ENCODE assay signal across 10 mouse cellular contexts in the genomic region with DNA sequence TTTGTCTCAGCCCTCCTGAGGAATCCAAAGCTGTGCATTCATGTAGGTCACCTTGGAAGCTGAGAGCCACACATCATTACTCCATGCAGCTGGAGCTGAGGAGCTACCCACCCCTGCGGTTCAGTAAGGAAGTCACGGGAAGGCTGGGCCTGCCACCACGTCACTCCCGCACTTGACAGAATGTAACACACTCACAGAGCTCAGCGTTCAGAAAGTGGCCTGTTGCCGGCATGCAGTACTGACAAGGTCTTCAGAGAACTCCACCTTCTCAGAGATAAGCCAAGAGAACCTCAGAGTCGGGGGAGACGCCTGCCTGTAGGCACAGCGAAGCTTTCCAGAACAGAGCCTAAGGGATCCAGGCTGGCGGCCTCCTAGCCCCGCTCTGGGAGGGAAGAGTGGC. TPM values are rescaled to one million over a fixed set of nuclear protein-coding genes. Genes with fewer than 3 reads are reported as not detected.
DNase-seq lines count a peak whose midpoint lies in the region; ATAC-seq lines count a peak whose summit lies in the region.
"Had no signal": no experiment of that assay in that cellular context is flagged by ENCODE, and none has a peak within 500 bp of the region (broad histone marks: within the 10 kb centered on the region; RNA-seq: fewer than 3 reads in every experiment).

No protein-coding gene starts in this region.

- H3K4me2 ChIP-seq in hindbrain, embryonic 14.5 days (replicated peaks), result no peak overlapping the region
- no peak overlapping the region for H3K4me2 ChIP-seq in hindbrain, embryonic 11.5 days (replicated peaks; ENCODE audit: low read depth, low read length)
- peak overlapping the region; percentile 58 for H3K4me2 ChIP-seq in liver, embryonic 16.5 days (ENCODE audit: low read depth, low read length)

- H3K4me3 ChIP-seq in hindbrain, embryonic 14.5 days (replicated peaks; ENCODE audit: low read length), result no peak overlapping the region
- H3K4me3 ChIP-seq in hindbrain, embryonic 11.5 days (ENCODE audit: low read depth, low read length), result no peak overlapping the region
- H3K4me3 ChIP-seq in liver, embryonic 16.5 days (ENCODE audit: low read depth, low read length), result peak overlapping the region; percentile 20

- no peaks in the 10 kb centered on the region for H3K27me3 ChIP-seq in hindbrain, embryonic 14.5 days (ENCODE audit: control insufficient read depth, insufficient read depth, low read length)
- no peaks in the 10 kb centered on the region for H3K27me3 ChIP-seq in hindbrain, embryonic 11.5 days (ENCODE audit: control insufficient read depth, insufficient read depth, low read length)
- no peaks in the 10 kb centered on the region for H3K27me3 ChIP-seq in liver, embryonic 16.5 days (ENCODE audit: control insufficient read depth, insufficient read depth, low read depth, low read length)

- 0 out of 2 replicates have a peak overlapping the region, but pooled peaks have one; percentile 16 for H3K27ac ChIP-seq in hindbrain, embryonic 14.5 days
- no peak overlapping the region for H3K27ac ChIP-seq in hindbrain, embryonic 11.5 days (ENCODE audit: low read depth, low read length)
- peak overlapping the region; percentile 68 for H3K27ac ChIP-seq in liver, embryonic 16.5 days (ENCODE audit: low read length)

- no peak for DNase-seq in hindbrain, embryonic 14.5 days (ENCODE audit: low spot score)
- DNase-seq in hindbrain, embryonic 11.5 days (ENCODE audit: low spot score), result no peak
- peak; percentile 50 for DNase-seq in R1 (ENCODE audit: low read depth, low spot score)
- DNase-seq in cerebellum, postnatal 14 days, result no peak
- DNase-seq in right cerebral cortex, postnatal 10 days (ENCODE audit: low spot score in 2 of 2), result no peak
- no peak for DNase-seq in thymus, postnatal 10 days (ENCODE audit: low spot score in 2 of 2)
- DNase-seq: kidney, adult 11 months; thymus, postnatal 4 days had no signal

- no peak for ATAC-seq in hindbrain, embryonic 14.5 days (ENCODE audit: low FRiP score)
- no peak for ATAC-seq in hindbrain, embryonic 11.5 days (ENCODE audit: low FRiP score)
- ATAC-seq in erythroid progenitor cell, adult 5-6 weeks (replicated peaks; ENCODE audit: low FRiP score, poor library complexity, severe bottlenecking), result peak; percentile 66
- peak; percentile 77 for ATAC-seq in liver, embryonic 16.5 days (ENCODE audit: low read depth)

- H3K36me3 ChIP-seq in hindbrain, embryonic 14.5 days (replicated peaks; ENCODE audit: control insufficient read depth, insufficient read depth), result peaks cover 73% of the 10 kb centered on the region
- peaks cover 9% of the 10 kb centered on the region; the same call in 1 of the 2 replicates for H3K36me3 ChIP-seq in hindbrain, embryonic 11.5 days (ENCODE audit: control insufficient read depth, insufficient read depth, low read length)
- H3K36me3 ChIP-seq in liver, embryonic 16.5 days (ENCODE audit: control insufficient read depth, insufficient read depth), result peaks cover 40% of the 10 kb centered on the region

- H3K9ac ChIP-seq in hindbrain, embryonic 14.5 days, result no peak overlapping the region
- H3K9ac ChIP-seq in hindbrain, embryonic 11.5 days (ENCODE audit: low read depth, low read length), result no peak overlapping the region
- peak overlapping the region; percentile 47 for H3K9ac ChIP-seq in liver, embryonic 16.5 days (ENCODE audit: low read depth, low read length)

- H3K9me3 ChIP-seq in hindbrain, embryonic 14.5 days (ENCODE audit: control insufficient read depth, low read length), result no peaks in the 10 kb centered on the region
- no peaks in the 10 kb centered on the region for H3K9me3 ChIP-seq in hindbrain, embryonic 11.5 days (ENCODE audit: control insufficient read depth, low read length)
- H3K9me3 ChIP-seq in liver, embryonic 16.5 days (replicated peaks; ENCODE audit: control insufficient read depth, low read length), result no peaks in the 10 kb centered on the region

- WGBS in hindbrain, embryonic 14.5 days, result 85% methylated on average over 11 of the region's 11 CpGs
- WGBS in hindbrain, embryonic 11.5 days, result 83% methylated on average over 11 of the region's 11 CpGs
- 17% methylated on average over 11 of the region's 11 CpGs for WGBS in liver, embryonic 16.5 days (ENCODE audit: insufficient replicate concordance)

- peaks cover 9% of the 10 kb centered on the region; the same call in 1 of the 2 replicates for H3K4me1 ChIP-seq in hindbrain, embryonic 14.5 days (replicated peaks; ENCODE audit: control insufficient read depth, insufficient read depth, low read length)
- H3K4me1 ChIP-seq in hindbrain, embryonic 11.5 days (replicated peaks; ENCODE audit: control insufficient read depth, insufficient read depth, low read length), result no peaks in the 10 kb centered on the region
- peaks cover 49% of the 10 kb centered on the region for H3K4me1 ChIP-seq in liver, embryonic 16.5 days (ENCODE audit: control insufficient read depth, low read depth, low read length)

RNA-seq across cellular contexts. Expression of a gene that starts 18.1 kb away (rescaled TPM):
- 473 and 504 TPM in 2 replicates for polyA plus RNA-seq in hindbrain, embryonic 14.5 days (2014; fragmentation: Nextera tagmentation; extraction: Ambion mirVana)
- 471 and 512 TPM in 2 replicates for polyA plus RNA-seq in hindbrain, embryonic 11.5 days (2014; fragmentation: Nextera tagmentation; extraction: Ambion mirVana)
- 195 and 254 TPM in 2 replicates for total RNA-seq in erythroid progenitor cell, adult 5-6 weeks (2015; ENCODE audit: low replicate concordance)
- total RNA-seq in erythroid progenitor cell, adult 5-6 weeks (2017; ENCODE audit: low replicate concordance), result 40.0 and 104 TPM in 2 replicates
- polyA plus RNA-seq in liver, embryonic 16.5 days (2015; fragmentation: Nextera tagmentation; extraction: Ambion mirVana), result 104 and 135 TPM in 2 replicates

RNA-seq across cellular contexts. Expression of a gene that starts 45.4 kb away (rescaled TPM):
- 17.1 and 17.5 TPM in 2 replicates for polyA plus RNA-seq in hindbrain, embryonic 14.5 days (2014; fragmentation: Nextera tagmentation; extraction: Ambion mirVana)
- polyA plus RNA-seq in hindbrain, embryonic 11.5 days (2014; fragmentation: Nextera tagmentation; extraction: Ambion mirVana), result 10.2 and 12.2 TPM in 2 replicates
- total RNA-seq in erythroid progenitor cell, adult 5-6 weeks (2015; ENCODE audit: low replicate concordance), result 14.1 and 22.2 TPM in 2 replicates
- 14.1 and 16.0 TPM in 2 replicates for total RNA-seq in erythroid progenitor cell, adult 5-6 weeks (2017; ENCODE audit: low replicate concordance)
- polyA plus RNA-seq in liver, embryonic 16.5 days (2015; fragmentation: Nextera tagmentation; extraction: Ambion mirVana), result 7.3 and 7.7 TPM in 2 replicates

Comparison
In these comparisons a context has a peak if more than half of its experiments do, and no peak if none do; other contexts are left out.
1. ATAC-seq: peak in erythroid progenitor cell, adult 5-6 weeks (single experiment) and liver, embryonic 16.5 days (single experiment); none in hindbrain, embryonic 14.5 days (single experiment) and hindbrain, embryonic 11.5 days (single experiment).